Mouse (Mus musculus) small intestine, adult 2 months (tissue): ENCODE results near the gene Dnajc27.

Source experiments
- CTCF ChIP-seq: fragments of 200-500 bp; IDR thresholded peaks from 2 replicates; pipeline ENCODE4 v1.5.1; 2012; ENCODE audit warnings: low read depth, mild to moderate bottlenecking, control low read depth, inconsistent platforms, low read length, moderate library complexity, mixed read lengths; ENCODE audit not compliant: insufficient replicate concordance, insufficient read length; ENCODE audit errors: extremely low read depth
- POLR2A ChIP-seq: fragments of 200-500 bp; IDR thresholded peaks from 2 replicates; pipeline ENCODE4 v1.6.1; 2012; ENCODE audit warnings: low read depth, mild to moderate bottlenecking, control low read depth, inconsistent platforms, low read length, moderate library complexity

DNA sequence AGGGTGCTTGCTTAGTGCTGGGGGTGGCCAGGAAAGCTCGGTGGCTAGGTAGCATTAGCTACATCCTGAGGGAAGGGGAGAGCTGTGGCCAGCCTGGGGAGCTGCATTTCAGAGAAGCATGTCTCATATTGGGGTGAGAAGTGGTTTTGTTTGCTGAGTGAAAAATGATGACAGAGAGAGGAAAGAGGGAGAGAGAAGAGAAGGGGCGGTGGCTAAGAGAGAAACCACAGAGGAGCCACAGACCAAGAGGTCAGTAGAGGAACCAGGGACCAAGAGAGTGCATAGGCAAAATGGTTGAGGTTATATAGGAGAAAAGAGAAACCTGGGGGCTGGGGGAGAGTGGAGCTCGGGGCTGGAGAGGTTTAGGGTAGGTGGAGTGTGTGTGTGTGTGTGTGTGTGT, 75.8 kb downstream of the Dnajc27 start:
- no peak for TF ChIP-seq CTCF
- no peak for TF ChIP-seq POLR2A
